In the genomic region with DNA sequence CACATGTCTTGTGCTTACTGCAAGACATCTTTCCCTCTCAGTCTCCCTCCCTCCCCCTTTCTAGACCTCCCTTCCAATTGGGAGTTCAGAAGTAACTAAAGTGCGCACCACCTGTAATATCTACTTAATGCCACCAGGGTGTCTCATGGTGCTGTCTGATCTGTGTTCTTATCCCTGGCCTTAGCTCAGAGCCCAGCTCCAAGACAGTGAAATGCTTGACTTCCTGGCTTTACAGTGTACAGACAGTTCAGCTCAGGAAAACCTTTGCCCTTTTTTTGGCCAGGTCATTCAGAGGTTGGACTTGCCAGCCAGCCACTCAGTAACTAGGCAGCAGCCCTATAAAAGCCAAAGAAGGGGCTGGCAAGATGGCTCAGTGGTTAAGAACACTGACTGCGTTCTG, we compare ENCODE assay signal across 9 mouse cellular contexts. TPM values are rescaled to one million over a fixed set of nuclear protein-coding genes. Genes with fewer than 3 reads are reported as not detected.
A peak's percentile ranks its signal among the peaks of the same experiment; 100 is the strongest.
DNase-seq lines count a peak whose midpoint lies in the region; ATAC-seq lines count a peak whose summit lies in the region.
"Had no signal": no experiment of that assay in that cellular context is flagged by ENCODE, and none has a peak within 500 bp of the region (broad histone marks: within the 10 kb centered on the region; RNA-seq: fewer than 3 reads in every experiment).

No protein-coding gene starts in this region.

- no peak overlapping the region for H3K4me3 ChIP-seq in intestine, embryonic 14.5 days (ENCODE audit: low read depth, low read length)
- H3K4me3 ChIP-seq in liver, embryonic 16.5 days (ENCODE audit: low read depth, low read length): no peak overlapping the region
- H3K4me3 ChIP-seq in neural tube, embryonic 14.5 days (ENCODE audit: low read depth, low read length): no peak overlapping the region
- H3K4me3 ChIP-seq: heart, embryonic 13.5 days had no signal

- WGBS in intestine, embryonic 14.5 days: 47% methylated on average over 2 of the region's 2 CpGs
- 50% methylated on average over 2 of the region's 2 CpGs for WGBS in liver, embryonic 16.5 days (ENCODE audit: insufficient replicate concordance)
- WGBS in neural tube, embryonic 14.5 days: 54% methylated on average over 2 of the region's 2 CpGs

- ATAC-seq in intestine, embryonic 14.5 days (replicated peaks; ENCODE audit: low FRiP score, low TSS enrichment, low read depth): peak; percentile 84
- peak; percentile 60 for ATAC-seq in liver, embryonic 16.5 days (ENCODE audit: low read depth)
- peak; percentile 85; the same call in 1 of the 2 replicates for ATAC-seq in neural tube, embryonic 14.5 days (ENCODE audit: low read depth)

- H3K27me3 ChIP-seq in intestine, embryonic 14.5 days (replicated peaks; ENCODE audit: control insufficient read depth, insufficient read depth, low read length): no peaks in the 10 kb centered on the region
- H3K27me3 ChIP-seq in liver, embryonic 16.5 days (ENCODE audit: control insufficient read depth, insufficient read depth, low read depth, low read length): no peaks in the 10 kb centered on the region
- H3K27me3 ChIP-seq in neural tube, embryonic 14.5 days (ENCODE audit: control insufficient read depth, insufficient read depth, low read length): no peaks in the 10 kb centered on the region
- H3K27me3 ChIP-seq: heart, embryonic 13.5 days had no signal

- H3K9ac ChIP-seq in intestine, embryonic 14.5 days (ENCODE audit: low read length): no peak overlapping the region
- H3K9ac ChIP-seq in liver, embryonic 16.5 days (ENCODE audit: low read depth, low read length): no peak overlapping the region
- no peak overlapping the region for H3K9ac ChIP-seq in neural tube, embryonic 14.5 days (replicated peaks; ENCODE audit: low read depth, low read length)
- H3K9ac ChIP-seq: heart, embryonic 13.5 days had no signal

- DNase-seq in testis, postnatal 10 days (ENCODE audit: low spot score): peak; percentile 41
- no peak for DNase-seq in testis, postnatal 14 days (ENCODE audit: low spot score)
- peak; percentile 53 for DNase-seq in cerebellum, adult 11-12 months
- DNase-seq in forelimb bud, embryonic 11.5 days (ENCODE audit: low read depth, low spot score): peak; percentile 67
- DNase-seq in intestine, embryonic 14.5 days (ENCODE audit: low spot score): no peak
- no peak for DNase-seq in frontal cortex, postnatal 14 days (ENCODE audit: low spot score in 2 of 2)

- H3K36me3 ChIP-seq in intestine, embryonic 14.5 days (ENCODE audit: control insufficient read depth, insufficient read depth, low read length): peaks cover 6% of the 10 kb centered on the region; the same call in 1 of the 2 replicates
- peaks cover 8% of the 10 kb centered on the region for H3K36me3 ChIP-seq in liver, embryonic 16.5 days (ENCODE audit: control insufficient read depth, insufficient read depth)
- no peaks in the 10 kb centered on the region for H3K36me3 ChIP-seq in neural tube, embryonic 14.5 days (ENCODE audit: control insufficient read depth, insufficient read depth, low read length)

- H3K27ac ChIP-seq in intestine, embryonic 14.5 days (ENCODE audit: low read depth): no peak overlapping the region
- H3K27ac ChIP-seq in liver, embryonic 16.5 days (ENCODE audit: low read length): no peak overlapping the region
- H3K27ac ChIP-seq in neural tube, embryonic 14.5 days (ENCODE audit: low read depth, low read length): no peak overlapping the region
- H3K27ac ChIP-seq: heart, embryonic 13.5 days had no signal

- H3K4me1 ChIP-seq in intestine, embryonic 14.5 days (replicated peaks; ENCODE audit: control insufficient read depth, insufficient read depth, low read length): no peaks in the 10 kb centered on the region
- H3K4me1 ChIP-seq in liver, embryonic 16.5 days (ENCODE audit: control insufficient read depth, low read depth, low read length): no peaks in the 10 kb centered on the region
- H3K4me1 ChIP-seq in neural tube, embryonic 14.5 days (ENCODE audit: control insufficient read depth, insufficient read depth, low read length): no peaks in the 10 kb centered on the region
- H3K4me1 ChIP-seq: heart, embryonic 13.5 days had no signal

- no peak overlapping the region for H3K4me2 ChIP-seq in intestine, embryonic 14.5 days (ENCODE audit: low read length)
- no peak overlapping the region for H3K4me2 ChIP-seq in liver, embryonic 16.5 days (ENCODE audit: low read depth, low read length)
- H3K4me2 ChIP-seq in neural tube, embryonic 14.5 days (ENCODE audit: low read depth, low read length): no peak overlapping the region
- H3K4me2 ChIP-seq: heart, embryonic 13.5 days had no signal

- no peaks in the 10 kb centered on the region for H3K9me3 ChIP-seq in intestine, embryonic 14.5 days (ENCODE audit: control insufficient read depth, low read length)
- H3K9me3 ChIP-seq in liver, embryonic 16.5 days (replicated peaks; ENCODE audit: control insufficient read depth, low read length): no peaks in the 10 kb centered on the region
- no peaks in the 10 kb centered on the region for H3K9me3 ChIP-seq in neural tube, embryonic 14.5 days (ENCODE audit: control insufficient read depth, low read length)
- H3K9me3 ChIP-seq: heart, embryonic 13.5 days had no signal

RNA-seq across cellular contexts. Expression of a gene that starts 8.9 kb away (rescaled TPM):
- polyA plus RNA-seq in intestine, embryonic 14.5 days (2014; fragmentation: Nextera tagmentation; extraction: Ambion mirVana): 40.0 and 43.0 TPM in 2 replicates
- polyA plus RNA-seq in liver, embryonic 16.5 days (2015; fragmentation: Nextera tagmentation; extraction: Ambion mirVana): 7.3 and 7.7 TPM in 2 replicates
- 50.2 and 53.5 TPM in 2 replicates for polyA plus RNA-seq in neural tube, embryonic 14.5 days (2014; fragmentation: Nextera tagmentation; extraction: Ambion mirVana)

RNA-seq across cellular contexts. Expression of a gene that starts 12.0 kb away (rescaled TPM):
- 334 and 353 TPM in 2 replicates for polyA plus RNA-seq in intestine, embryonic 14.5 days (2014; fragmentation: Nextera tagmentation; extraction: Ambion mirVana)
- 101 and 102 TPM in 2 replicates for polyA plus RNA-seq in liver, embryonic 16.5 days (2015; fragmentation: Nextera tagmentation; extraction: Ambion mirVana)
- polyA plus RNA-seq in neural tube, embryonic 14.5 days (2014; fragmentation: Nextera tagmentation; extraction: Ambion mirVana): 235 and 280 TPM in 2 replicates

RNA-seq across cellular contexts. Expression of a gene that starts 38.7 kb away (rescaled TPM):
- 16.7 and 16.9 TPM in 2 replicates for polyA plus RNA-seq in intestine, embryonic 14.5 days (2014; fragmentation: Nextera tagmentation; extraction: Ambion mirVana)
- 0.33 and 0.57 TPM in 2 replicates for polyA plus RNA-seq in liver, embryonic 16.5 days (2015; fragmentation: Nextera tagmentation; extraction: Ambion mirVana)
- 34.0 and 38.3 TPM in 2 replicates for polyA plus RNA-seq in neural tube, embryonic 14.5 days (2014; fragmentation: Nextera tagmentation; extraction: Ambion mirVana)

Comparison
In these comparisons a context has a peak if more than half of its experiments do, and no peak if none do; other contexts are left out.
1. DNase-seq: peak in testis, postnatal 10 days (single experiment), cerebellum, adult 11-12 months (single experiment) and forelimb bud, embryonic 11.5 days (single experiment); none in testis, postnatal 14 days (single experiment), intestine, embryonic 14.5 days (single experiment) and frontal cortex, postnatal 14 days (0 of 2).
2. RNA of a gene that starts 38.7 kb away (polyA plus RNA-seq): 34.0 to 38.3 TPM in neural tube, embryonic 14.5 days and 16.7 to 16.9 TPM in intestine, embryonic 14.5 days; 0.33 to 0.57 TPM in liver, embryonic 16.5 days; every median in the first group is over 10 times any median in the second.
3. Peak in every context shown above with its lines, with median percentiles within 50 percentile points of each other: ATAC-seq.